Mouse (Mus musculus): ENCODE data around the gene Slc17a8. TPM values are rescaled to one million over a fixed set of nuclear protein-coding genes. Genes with fewer than 3 reads are reported as not detected.

The Slc17a8 gene
- not detected in 2 replicates for polyA plus RNA-seq (2012)

DNA sequence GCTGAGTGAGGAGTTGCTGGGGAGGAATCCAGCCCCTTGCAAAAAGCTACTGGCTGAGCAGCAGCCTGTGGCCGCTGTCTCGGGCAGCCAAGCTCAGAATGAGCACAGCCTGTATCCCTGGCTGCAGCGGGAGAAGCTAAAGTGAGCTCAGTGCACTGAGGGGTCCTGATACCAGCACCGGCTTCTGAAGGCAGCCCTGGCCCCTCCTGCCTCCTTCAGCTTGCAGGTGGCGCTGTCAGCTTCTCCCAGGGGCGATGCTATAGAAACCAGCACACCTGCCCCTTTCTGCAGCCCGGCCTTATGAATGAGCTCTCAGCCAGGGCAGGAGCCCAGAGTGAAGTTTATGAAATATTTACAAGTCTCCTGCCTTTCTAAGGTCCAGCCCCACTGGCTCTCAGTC lies at the start of gene Slc17a8:
TSS of gene Slc17a8 (minus strand) at position 125 of the 400 bp plus-strand sequence.
- TF ChIP-seq GATA1 (IDR thresholded peaks at IDR 0.05; ENCODE audit: low read length), result no peak

DNA sequence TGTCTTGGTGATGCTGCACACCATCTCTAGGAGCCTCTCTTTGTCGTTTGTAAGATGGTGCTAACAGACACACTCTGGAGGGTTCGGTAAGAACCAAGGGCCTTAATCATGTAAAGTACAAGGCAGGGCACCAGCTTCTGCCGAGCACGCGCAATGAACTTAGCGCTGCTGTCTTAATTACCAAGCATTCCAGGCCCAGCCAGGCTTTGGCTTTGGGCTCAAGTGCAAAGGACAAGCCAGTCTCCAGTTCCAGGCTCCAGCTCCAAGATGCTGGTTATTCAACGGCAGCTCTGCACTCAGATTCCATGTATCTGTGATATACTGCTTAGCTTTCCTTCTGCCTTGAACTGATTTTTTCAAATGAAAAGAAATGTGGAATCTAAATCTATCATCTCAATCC lies 46.5 kb upstream of the Slc17a8 start:
- no peak for TF ChIP-seq GATA1 (IDR thresholded peaks at IDR 0.05; ENCODE audit: low read length)

DNA sequence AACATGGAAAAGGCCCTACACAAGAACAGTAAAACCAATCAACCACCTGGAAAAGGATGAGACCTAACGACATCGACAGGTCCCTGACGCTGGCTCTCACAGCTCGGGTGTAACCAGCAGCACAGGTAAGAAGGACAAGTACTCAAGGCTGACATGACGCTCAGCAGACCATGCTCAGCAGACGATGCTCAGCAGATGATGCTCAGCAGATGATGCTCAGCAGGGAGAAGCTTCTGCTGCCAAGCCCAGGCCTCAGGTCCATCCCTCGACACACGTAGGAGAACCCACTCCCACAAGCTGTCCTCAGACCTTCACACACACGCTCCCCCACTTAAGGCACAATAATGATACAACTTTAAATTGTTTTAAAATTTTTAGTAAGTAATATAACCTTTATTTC lies 44.6 kb upstream of the Slc17a8 start:
- TF ChIP-seq GATA1 (IDR thresholded peaks at IDR 0.05; ENCODE audit: low read length), result no peak

DNA sequence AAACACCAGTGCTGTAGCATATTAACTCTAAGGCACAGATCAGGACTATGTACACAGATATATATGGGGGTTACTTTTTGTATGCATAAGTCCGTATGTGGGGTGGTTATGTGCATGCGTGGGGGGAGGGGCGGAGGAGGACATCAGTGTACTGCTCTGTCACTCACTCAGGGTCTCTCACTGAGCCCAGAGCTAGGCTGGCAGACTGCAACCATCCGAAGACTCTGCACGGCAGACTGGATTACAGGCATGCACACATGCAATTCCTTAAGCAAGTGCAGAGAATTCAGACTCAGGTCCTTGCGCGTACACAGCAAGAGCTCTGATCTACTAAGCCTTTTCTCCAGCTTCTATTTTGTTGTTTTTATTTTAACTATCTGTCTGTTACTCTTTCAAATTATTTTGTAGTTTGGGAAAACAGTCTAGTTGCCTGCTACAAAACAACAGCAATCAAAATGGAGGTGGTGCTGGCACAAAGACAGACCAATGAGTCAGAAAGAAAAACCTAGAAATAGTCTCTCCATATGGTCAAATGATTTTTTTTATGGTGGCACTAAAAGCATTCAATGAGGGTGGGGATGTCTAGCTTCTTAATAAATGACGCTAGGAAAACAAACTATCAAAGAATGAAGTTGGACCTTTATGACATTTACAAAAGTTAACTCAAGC lies 44.1 kb upstream of the Slc17a8 start:
- no peak for TF ChIP-seq GATA1 (IDR thresholded peaks at IDR 0.05; ENCODE audit: low read length)

DNA sequence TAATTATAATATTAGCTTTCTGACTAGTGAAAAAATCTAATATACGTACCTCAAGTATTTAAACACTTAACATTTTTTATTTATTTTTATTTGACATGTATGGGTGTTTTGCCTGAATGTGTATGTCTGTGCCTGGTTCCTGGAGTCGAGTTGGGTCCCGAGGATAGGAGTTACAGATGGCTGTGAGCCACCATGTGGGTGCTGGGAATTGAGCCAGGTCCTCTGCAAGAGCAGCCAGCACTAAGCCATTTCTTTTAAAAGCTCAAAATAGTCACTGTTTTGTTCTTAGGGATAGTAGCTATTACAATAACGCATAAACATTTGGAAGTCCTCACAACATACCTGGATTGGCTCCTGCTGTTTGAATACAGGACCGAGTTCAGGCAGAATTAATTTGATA lies 35.3 kb upstream of the Slc17a8 start:
- TF ChIP-seq GATA1 (IDR thresholded peaks at IDR 0.05; ENCODE audit: low read length), result no peak

DNA sequence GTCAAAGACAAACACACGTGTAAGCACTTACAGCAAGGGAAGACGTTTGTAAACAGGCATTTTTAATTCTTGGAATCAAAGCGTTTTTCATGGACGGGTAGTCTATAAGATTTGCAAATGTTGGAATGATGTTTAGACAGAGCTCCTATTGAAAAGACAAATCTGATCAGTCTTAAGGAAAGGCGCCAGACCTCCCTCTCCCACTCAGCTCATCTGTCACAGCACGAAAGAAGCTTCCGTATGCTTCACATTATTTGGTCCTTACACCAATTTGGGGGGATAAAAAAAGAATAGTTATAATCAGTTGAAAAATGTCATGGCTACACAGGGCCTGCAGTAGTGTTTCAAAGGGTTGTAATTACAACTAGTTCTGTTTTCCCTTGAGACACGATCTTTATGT lies 31.9 kb upstream of the Slc17a8 start:
- no peak for TF ChIP-seq GATA1 (IDR thresholded peaks at IDR 0.05; ENCODE audit: low read length)

DNA sequence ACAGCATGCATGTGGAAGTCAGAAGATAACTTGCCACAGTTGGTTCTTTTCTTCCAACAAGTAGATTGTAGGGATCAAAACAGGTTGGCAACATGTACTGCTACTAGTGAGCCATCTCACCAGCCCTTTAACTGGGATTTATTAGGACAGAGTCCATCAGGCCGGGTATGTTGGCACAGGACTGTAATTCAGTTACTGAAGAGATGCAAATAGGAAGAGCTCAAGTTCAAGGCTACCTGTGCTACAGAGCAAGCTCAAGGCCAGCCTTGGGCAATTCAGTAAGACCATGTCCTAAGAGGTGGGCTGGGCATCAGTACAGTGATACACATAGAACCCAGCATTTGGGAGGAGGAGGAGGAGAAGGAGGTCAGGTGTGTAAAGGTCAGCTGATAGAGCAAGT lies 30.6 kb upstream of the Slc17a8 start:
- no peak for TF ChIP-seq GATA1 (IDR thresholded peaks at IDR 0.05; ENCODE audit: low read length)

DNA sequence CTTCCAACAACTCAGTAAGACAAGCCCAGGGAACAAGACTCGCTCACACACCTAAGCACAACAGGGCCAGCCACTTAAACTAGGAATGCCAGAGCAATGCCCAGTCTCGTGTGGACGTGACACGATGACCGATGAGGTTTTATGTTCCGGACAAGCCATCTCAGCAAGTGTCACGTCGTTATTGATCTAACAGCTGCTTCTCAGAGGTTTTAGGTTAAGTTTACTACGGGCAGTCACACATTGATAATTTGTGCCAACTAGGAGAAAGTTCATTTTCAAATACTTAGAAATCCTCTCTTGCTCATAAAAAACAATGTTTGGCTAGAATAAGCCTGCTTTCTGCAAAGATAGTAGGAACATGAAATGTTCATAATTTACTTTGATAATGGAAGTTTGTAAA lies 25.9 kb upstream of the Slc17a8 start:
- no peak for TF ChIP-seq GATA1 (IDR thresholded peaks at IDR 0.05; ENCODE audit: low read length)

DNA sequence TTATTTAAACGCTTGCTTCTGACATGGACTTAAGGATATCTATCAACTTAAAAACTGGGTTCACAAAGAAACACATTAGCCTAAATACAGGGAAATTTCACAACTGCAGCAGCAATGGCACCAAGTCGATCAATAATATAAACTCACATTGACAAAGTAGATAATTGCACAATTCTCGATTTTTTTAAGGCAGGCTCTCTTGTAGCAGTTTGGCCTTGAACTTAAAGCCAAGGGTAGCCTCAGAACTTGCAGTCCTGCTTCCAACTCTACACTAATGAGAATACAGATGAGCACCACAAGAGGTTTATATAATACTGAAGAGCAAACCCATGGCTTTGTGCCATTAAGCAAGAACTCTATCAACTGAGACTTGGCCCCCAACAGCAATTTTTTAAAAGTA lies 15.9 kb upstream of the Slc17a8 start:
- TF ChIP-seq GATA1 (IDR thresholded peaks at IDR 0.05; ENCODE audit: low read length), result no peak

DNA sequence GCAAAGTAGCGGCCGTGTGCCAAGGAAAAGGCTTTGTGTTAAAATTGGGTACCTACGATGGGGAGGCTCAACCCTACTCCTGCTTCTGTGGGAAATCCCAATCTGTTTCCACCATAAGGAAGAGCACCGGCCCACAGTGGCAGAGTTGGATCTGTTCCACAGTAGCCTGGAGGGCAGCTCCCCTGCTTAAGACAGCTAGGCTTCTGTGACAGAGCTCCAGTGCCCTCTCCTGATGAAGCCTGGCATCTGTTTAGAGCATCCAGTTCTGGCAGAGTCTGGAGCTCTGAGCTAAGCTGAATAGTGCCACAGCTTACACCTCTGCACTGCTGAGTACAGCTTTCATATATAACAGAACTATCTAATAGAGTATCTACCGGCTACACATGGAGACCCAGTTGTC lies 14.0 kb upstream of the Slc17a8 start:
- no peak for TF ChIP-seq GATA1 (IDR thresholded peaks at IDR 0.05; ENCODE audit: low read length)

DNA sequence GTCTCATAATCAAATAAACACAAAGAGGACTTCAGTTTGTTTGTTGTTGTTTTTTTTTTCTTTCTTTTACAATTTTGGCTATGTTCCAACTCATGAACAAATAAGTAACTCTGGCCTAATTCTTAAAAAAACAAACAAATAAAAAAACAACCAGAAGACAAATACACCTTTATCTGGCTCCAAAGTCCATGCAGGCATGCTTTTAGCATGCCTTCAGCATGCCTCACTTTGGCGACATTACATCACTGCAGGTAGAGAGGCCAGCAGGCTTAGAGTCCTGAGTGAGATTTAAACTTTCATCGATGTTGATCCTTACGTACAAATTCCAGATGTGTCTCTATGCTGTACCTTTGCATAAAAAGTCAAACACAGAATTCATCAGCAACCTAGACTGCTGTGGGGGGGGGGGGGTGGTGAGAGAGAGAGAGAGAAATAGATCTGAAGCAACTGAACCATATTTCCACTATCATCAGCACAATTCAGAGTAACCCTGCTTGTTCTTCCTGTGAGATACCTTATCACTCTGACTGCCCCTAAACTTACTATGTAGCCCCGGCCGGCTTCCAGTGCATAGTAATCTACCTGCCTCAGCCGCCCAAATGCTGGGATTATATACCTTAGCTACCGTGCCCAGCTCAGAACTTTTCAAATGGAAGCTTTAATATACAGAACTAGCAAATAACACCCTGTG lies 12.8 kb upstream of the Slc17a8 start:
- no peak for TF ChIP-seq GATA1 (IDR thresholded peaks at IDR 0.05; ENCODE audit: low read length)

DNA sequence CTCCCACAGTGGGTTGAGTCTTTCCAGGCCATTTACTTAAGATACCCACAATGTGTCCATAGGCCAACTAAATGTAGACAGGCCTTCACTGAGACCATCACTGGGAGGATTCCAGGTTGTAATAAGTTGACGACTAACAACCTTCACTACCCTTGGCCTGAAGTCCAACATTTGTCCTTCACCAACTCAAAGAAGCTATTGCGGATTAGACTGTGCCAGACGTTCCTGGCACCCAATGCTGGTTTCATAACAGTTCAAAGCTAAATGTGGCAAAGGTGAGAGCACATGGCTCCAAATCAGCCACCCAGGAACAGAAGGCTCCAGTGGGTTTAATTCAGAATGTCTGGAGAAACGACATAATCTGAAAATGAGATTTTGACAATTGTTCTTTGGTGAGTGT lies 12.1 kb upstream of the Slc17a8 start:
- no peak for TF ChIP-seq GATA1 (IDR thresholded peaks at IDR 0.05; ENCODE audit: low read length)

DNA sequence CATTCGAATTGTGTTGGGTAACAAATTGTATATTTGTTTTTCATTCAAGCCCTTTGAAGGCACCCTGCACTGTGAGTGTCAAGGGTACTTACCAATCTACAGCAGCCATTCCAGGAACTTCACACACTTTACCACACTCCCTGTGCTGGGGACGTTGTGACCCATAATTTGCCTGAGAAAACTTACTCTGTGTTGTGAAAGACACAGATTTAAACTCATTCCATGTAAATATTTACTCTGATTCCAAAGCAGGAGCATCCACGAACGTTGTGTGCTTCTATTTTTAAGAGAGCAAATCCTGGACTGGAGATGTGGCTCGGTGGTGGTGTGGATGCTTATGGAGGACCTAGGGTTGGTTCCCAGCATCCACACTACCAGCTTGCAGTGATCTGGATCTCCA lies 10.8 kb upstream of the Slc17a8 start:
- TF ChIP-seq GATA1 (IDR thresholded peaks at IDR 0.05; ENCODE audit: low read length), result no peak

DNA sequence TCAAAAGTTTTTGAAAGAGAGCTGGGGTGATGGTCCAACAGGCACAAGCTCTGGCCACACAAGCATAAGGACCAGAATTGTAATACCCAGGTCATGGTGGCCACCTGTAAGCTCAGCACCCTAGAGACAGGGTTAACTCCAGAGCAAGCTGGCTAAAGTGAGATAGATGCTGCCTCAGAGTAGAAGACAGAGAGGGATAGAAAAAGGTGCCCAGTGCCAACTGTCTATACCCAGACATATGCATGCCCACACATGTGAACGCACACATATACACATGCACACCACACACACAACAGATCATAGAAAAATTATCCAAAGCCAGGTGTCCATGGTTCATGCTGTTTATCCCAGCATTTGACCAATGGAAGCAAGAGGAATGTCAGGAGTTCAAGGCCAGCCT lies 9.5 kb upstream of the Slc17a8 start:
- no peak for TF ChIP-seq GATA1 (IDR thresholded peaks at IDR 0.05; ENCODE audit: low read length)

DNA sequence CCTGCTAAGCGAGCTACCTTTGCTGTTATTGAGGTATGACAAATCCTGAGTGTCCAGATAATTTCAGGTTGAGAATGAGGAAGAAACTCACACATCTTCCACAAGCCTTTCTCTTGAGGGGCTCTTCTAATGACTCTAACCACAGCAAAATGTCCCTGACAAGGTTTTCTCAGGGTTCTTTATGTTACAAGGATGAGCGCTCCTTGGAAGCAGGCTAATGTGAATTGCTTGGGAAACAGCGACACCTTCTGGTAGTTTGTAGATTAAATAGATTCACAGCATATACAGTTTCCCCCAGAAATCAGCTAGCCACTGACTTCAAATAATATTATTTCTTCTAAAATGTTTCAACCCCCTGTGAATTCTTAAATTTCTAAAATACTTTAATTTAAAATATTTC lies 9.0 kb upstream of the Slc17a8 start:
- TF ChIP-seq GATA1 (IDR thresholded peaks at IDR 0.05; ENCODE audit: low read length), result no peak

DNA sequence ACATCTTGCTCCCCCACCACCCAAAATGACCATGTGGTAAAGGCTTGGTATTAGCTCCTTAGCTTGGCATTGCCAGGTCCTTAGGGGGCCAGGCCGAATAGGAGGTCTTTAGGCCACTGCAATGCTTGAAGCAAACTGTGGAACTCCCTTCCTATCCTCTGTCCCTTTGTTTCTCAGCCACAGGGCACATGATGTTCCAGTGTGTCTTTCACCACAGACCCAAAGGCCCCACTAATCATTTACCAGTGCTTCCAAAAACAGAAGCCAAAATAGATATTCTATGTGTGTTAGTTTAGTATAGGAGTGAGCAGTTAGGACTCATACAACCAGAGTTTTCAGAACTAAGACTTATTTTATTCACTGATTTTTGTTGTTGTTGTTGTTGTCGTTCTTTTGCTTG lies 5.7 kb upstream of the Slc17a8 start:
- TF ChIP-seq GATA1 (IDR thresholded peaks at IDR 0.05; ENCODE audit: low read length), result no peak

DNA sequence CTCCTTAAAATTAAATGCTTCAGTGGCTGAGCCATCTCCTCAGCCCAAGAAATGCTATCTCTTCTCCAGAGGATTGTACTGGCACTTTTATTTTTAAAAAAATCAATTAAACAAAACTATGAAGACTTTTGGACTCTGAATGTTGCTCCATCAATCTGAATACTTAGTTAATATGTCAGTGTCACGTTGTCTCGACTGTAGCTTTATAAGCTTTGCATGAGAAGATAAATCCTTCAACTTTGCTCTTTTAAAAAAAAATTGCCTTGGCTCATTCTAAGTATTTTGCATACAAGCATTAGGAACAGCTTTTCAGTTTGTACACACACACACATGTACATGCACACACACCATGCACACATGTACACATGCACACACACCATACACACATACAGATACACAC lies 3.1 kb upstream of the Slc17a8 start:
- no peak for TF ChIP-seq GATA1 (IDR thresholded peaks at IDR 0.05; ENCODE audit: low read length)
